Mouse (Mus musculus) myocyte (in vitro differentiated cells): Measurements from ENCODE around the gene Gpc6.

Experiments used
- MAX ChIP-seq: IDR thresholded peaks from one replicate; pipeline ENCODE4 v1.6.1; 2011; ENCODE audit warnings: low read depth, mild to moderate bottlenecking, control low read depth
- POLR2A ChIP-seq: IDR thresholded peaks from one replicate; pipeline ENCODE4 v1.6.1; 2011; ENCODE audit warnings: low read depth, mild to moderate bottlenecking, control low read depth, moderate library complexity; ENCODE audit not compliant: insufficient read length
- POLR2AphosphoS2 ChIP-seq: IDR thresholded peaks from one replicate; pipeline ENCODE4 v1.6.1; 2011; ENCODE audit warnings: low read depth, control low read depth; ENCODE audit not compliant: insufficient read length

GRCm38 (mm10) chr14:117923667-117924066, 998.6 kb downstream of the Gpc6 start:
- TF ChIP-seq POLR2AphosphoS2 (no peak), MAX (no peak), POLR2A (no peak)
